Comparison of ENCODE assay signal across 17 mouse cellular contexts in genomic region chr11:53139666-53140065, GRCm38 (mm10).
DNase-seq lines count a peak whose midpoint lies in the region; ATAC-seq and TF ChIP-seq lines count a peak whose summit lies in the region.
"Had no signal": no experiment of that assay in that cellular context is flagged by ENCODE, and none has a peak within 500 bp of the region (broad histone marks: within the 10 kb centered on the region; RNA-seq: fewer than 3 reads in every experiment).

No protein-coding gene starts in this region.

- TF ChIP-seq CTCF in lung, embryonic 14.5 days (IDR thresholded peaks at IDR 0.05; ENCODE audit: low read depth), result 0 out of 2 replicates have a peak, but pooled peaks have one; percentile 17

- no peak for ATAC-seq in lung, embryonic 14.5 days (ENCODE audit: insufficient read depth)
- peak; percentile 29 for ATAC-seq in intestine, embryonic 16.5 days
- ATAC-seq: liver, postnatal 0 days had no signal

- H3K9ac ChIP-seq in lung, embryonic 14.5 days, result no peak overlapping the region
- H3K9ac ChIP-seq in intestine, embryonic 16.5 days (ENCODE audit: low read depth, low read length), result no peak overlapping the region
- H3K9ac ChIP-seq: limb, embryonic 15.5 days; liver, postnatal 0 days had no signal

- H3K4me3 ChIP-seq in lung, embryonic 14.5 days (ENCODE audit: low read depth, low read length), result no peak overlapping the region
- no peak overlapping the region for H3K4me3 ChIP-seq in intestine, embryonic 16.5 days (ENCODE audit: low read length)
- H3K4me3 ChIP-seq: erythroblast, embryonic 14.5 days; heart, embryonic 10.5 days; limb, embryonic 15.5 days had no signal

- no peak overlapping the region for H3K4me2 ChIP-seq in lung, embryonic 14.5 days
- H3K4me2 ChIP-seq in intestine, embryonic 16.5 days (ENCODE audit: low read depth, low read length), result no peak overlapping the region
- H3K4me2 ChIP-seq: limb, embryonic 15.5 days had no signal

- H3K27ac ChIP-seq in lung, embryonic 14.5 days (ENCODE audit: low read depth), result no peak overlapping the region
- H3K27ac ChIP-seq in intestine, embryonic 16.5 days (ENCODE audit: low read length), result no peak overlapping the region
- H3K27ac ChIP-seq: heart, embryonic 10.5 days; limb, embryonic 15.5 days; macrophage had no signal

- no peaks in the 10 kb centered on the region for H3K27me3 ChIP-seq in lung, embryonic 14.5 days (ENCODE audit: insufficient read depth, low read length)
- no peaks in the 10 kb centered on the region for H3K27me3 ChIP-seq in intestine, embryonic 16.5 days (replicated peaks; ENCODE audit: control insufficient read depth, insufficient read depth, low read length)
- H3K27me3 ChIP-seq: limb, embryonic 15.5 days had no signal

- H3K9me3 ChIP-seq in lung, embryonic 14.5 days (ENCODE audit: low read depth, low read length), result no peaks in the 10 kb centered on the region
- H3K9me3 ChIP-seq in intestine, embryonic 16.5 days (ENCODE audit: control insufficient read depth, low read length), result no peaks in the 10 kb centered on the region
- H3K9me3 ChIP-seq: heart, embryonic 10.5 days; limb, embryonic 15.5 days had no signal

- DNase-seq in cerebellum, postnatal 10 days, result peak; percentile 62 to 66
- DNase-seq in cerebellum, postnatal 4 days (ENCODE audit: low spot score in 2 of 2), result no peak
- DNase-seq in lung, embryonic 14.5 days, result no peak
- no peak for DNase-seq in lung, postnatal 14 days
- peak; percentile 69 for DNase-seq in thymus, postnatal 14 days
- no peak for DNase-seq in adrenal gland, postnatal 10 days
- no peak for DNase-seq in heart, postnatal 4 days
- DNase-seq: cerebellum, adult 8-10 months; gastrocnemius, postnatal 36 days; heart, postnatal 14 days; liver, postnatal 0 days; spleen, adult 18-20 months had no signal

- no peaks in the 10 kb centered on the region for H3K36me3 ChIP-seq in lung, embryonic 14.5 days (ENCODE audit: insufficient read depth)
- H3K36me3 ChIP-seq in intestine, embryonic 16.5 days (ENCODE audit: control insufficient read depth, insufficient read depth, low read length), result no peaks in the 10 kb centered on the region
- H3K36me3 ChIP-seq: heart, embryonic 10.5 days; limb, embryonic 15.5 days had no signal

- 86% methylated on average over 3 of the region's 3 CpGs for WGBS in lung, embryonic 14.5 days
- WGBS in intestine, embryonic 16.5 days, result 85% methylated on average over 3 of the region's 3 CpGs

- no peaks in the 10 kb centered on the region for H3K4me1 ChIP-seq in lung, embryonic 14.5 days (ENCODE audit: insufficient read depth)
- H3K4me1 ChIP-seq in intestine, embryonic 16.5 days (ENCODE audit: control insufficient read depth, insufficient read depth, low read length), result peaks cover 4% of the 10 kb centered on the region; the same call in 1 of the 2 replicates
- H3K4me1 ChIP-seq: heart, embryonic 10.5 days; limb, embryonic 15.5 days had no signal

Comparison
In these comparisons a context has a peak if more than half of its experiments do, and no peak if none do; other contexts are left out.
1. DNase-seq: peak in cerebellum, postnatal 10 days (2 of 2) and thymus, postnatal 14 days (single experiment); none in cerebellum, postnatal 4 days (0 of 2), lung, embryonic 14.5 days (single experiment), lung, postnatal 14 days (single experiment), adrenal gland, postnatal 10 days (single experiment) and heart, postnatal 4 days (single experiment).